Mouse (Mus musculus) stomach, embryonic 15.5 days (tissue): ENCODE measurements around the gene Gm10037. TPM values are rescaled to one million over a fixed set of nuclear protein-coding genes. Genes with fewer than 3 reads are reported as not detected.

ENCODE experiments used
- polyA plus RNA-seq: library from polyadenylated mRNA; unstranded; fragments of >200 nt; fragmentation: Nextera tagmentation; extraction: Ambion mirVana; gene quantifications from 2 replicates; pipeline ENCODE4 v1.2.1, GENCODE M21; 2015

The Gm10037 gene
- polyA plus RNA-seq, 1 experiment from 2014 or later, result 1.9 TPM

Other genes with a start within 250 kb of the Gm10037 start
- gene Zfp729b, start 221.4 kb upstream of the Gm10037 start, polyA plus RNA-seq, result 3.5 and 4.7 TPM in 2 replicates
- 0.26 TPM in 1 of 2 replicates, not detected in the other for gene Gm49345, start 193.3 kb upstream of the Gm10037 start, polyA plus RNA-seq
- 2.4 and 2.7 TPM in 2 replicates for gene Zfp729a, start 193.3 kb upstream of the Gm10037 start, polyA plus RNA-seq
- 8.9 and 12.7 TPM in 2 replicates for gene Zfp738, start 144.0 kb upstream of the Gm10037 start, polyA plus RNA-seq
- 5.8 and 5.9 TPM in 2 replicates for gene Zfp65, start 101.9 kb upstream of the Gm10037 start, polyA plus RNA-seq
- gene Zfp85, start 75.9 kb upstream of the Gm10037 start, polyA plus RNA-seq, result 4.2 and 4.5 TPM in 2 replicates
- gene Zfp493, start 51.4 kb upstream of the Gm10037 start, polyA plus RNA-seq, result 2.6 and 3.0 TPM in 2 replicates
- gene Zfp273, start 17.4 kb upstream of the Gm10037 start, polyA plus RNA-seq, result 6.2 and 7.5 TPM in 2 replicates
- 0.23 TPM in 1 of 2 replicates, not detected in the other for gene BC048507, start 32.2 kb downstream of the Gm10037 start, polyA plus RNA-seq